Mouse (Mus musculus): ENCODE measurements around the gene Pde4d. TPM values are rescaled to one million over a fixed set of nuclear protein-coding genes. Genes with fewer than 3 reads are reported as not detected.

The Pde4d gene
- total and polyA plus RNA-seq, 3 experiments: 18.5 to 18.8 TPM; not detected in 1

DNA sequence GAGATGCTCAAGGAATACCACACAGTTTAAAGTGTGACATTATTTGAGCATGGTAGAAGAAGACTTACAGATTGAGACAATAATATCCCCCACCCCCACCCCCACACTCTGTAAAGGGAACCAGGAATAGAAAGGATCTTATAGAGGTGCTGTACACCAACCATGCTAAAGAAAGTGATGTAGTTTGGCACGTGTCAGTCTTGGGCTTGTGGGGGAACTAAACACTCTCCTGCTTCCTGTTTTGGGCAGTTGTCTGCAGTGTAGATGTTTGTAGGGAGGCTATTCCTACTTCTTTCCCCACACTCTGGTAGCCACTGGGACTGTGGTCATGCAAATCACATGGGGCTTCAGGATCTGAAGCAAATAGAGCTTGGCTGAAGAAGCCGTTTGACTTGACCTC, 236.5 kb downstream of the Pde4d start:
- TF ChIP-seq MXI1 (IDR thresholded peaks at IDR 0.05; ENCODE audit: low read depth, low read length) (no peak), CTCF (IDR thresholded peaks at IDR 0.05 in 2 of 3, conservative IDR thresholded peaks at IDR 0.05 in 1 of 3; ENCODE audit: control insufficient read depth in 1 of 3, insufficient read depth in 1 of 3, low read depth in 2 of 3, low read length in 3 of 3, poor library complexity in 1 of 3, severe bottlenecking in 1 of 3) (no peak), CHD2 (IDR thresholded peaks at IDR 0.05; ENCODE audit: low read length) (no peak), BHLHE40 (IDR thresholded peaks at IDR 0.05; ENCODE audit: borderline replicate concordance, low read depth, low read length) (no peak), SIN3A (IDR thresholded peaks at IDR 0.05; ENCODE audit: low read length) (no peak), ZMIZ1 (IDR thresholded peaks at IDR 0.05; ENCODE audit: low read depth, low read length) (no peak), MAZ (IDR thresholded peaks at IDR 0.05; ENCODE audit: low read depth, low read length) (no peak), RCOR1 (IDR thresholded peaks at IDR 0.05; ENCODE audit: low read depth, low read length) (no peak), GATA1 (IDR thresholded peaks at IDR 0.05; ENCODE audit: low read depth, low read length) (no peak), TAL1 (IDR thresholded peaks at IDR 0.05; ENCODE audit: low read length) (no peak)
- Histone ChIP-seq H3K79me2 (ENCODE audit: control insufficient read depth, insufficient read depth, low read length, poor library complexity) (no peaks in the 10 kb centered on the region), H3K36me3 (ENCODE audit: control insufficient read depth in 1 of 2, insufficient read depth in 2 of 2, low read length in 2 of 2) (no peaks in the 10 kb centered on the region), H3K9me3 (replicated peaks; ENCODE audit: insufficient read depth, low read length) (no peaks in the 10 kb centered on the region), H3K9ac (ENCODE audit: control insufficient read depth, low read depth, low read length, poor library complexity, severe bottlenecking) (no peak overlapping the region), H3K27me3 (ENCODE audit: control insufficient read depth in 1 of 2, insufficient read depth in 2 of 2, low read length in 2 of 2) (no peaks in the 10 kb centered on the region; a peak in 1 of 4 replicates), H3K4me1 (ENCODE audit: control insufficient read depth in 1 of 2, insufficient read depth in 2 of 2, low read length in 2 of 2) (no peaks in the 10 kb centered on the region), H3K4me3 (ENCODE audit: control insufficient read depth in 1 of 2, insufficient read depth in 1 of 2, low read depth in 2 of 2, low read length in 2 of 2) (no peak overlapping the region), H3K27ac (ENCODE audit: control insufficient read depth, low read depth, low read length) (no peak overlapping the region)
- no peak for DNase-seq (ENCODE audit: low read depth, low spot score)

DNA sequence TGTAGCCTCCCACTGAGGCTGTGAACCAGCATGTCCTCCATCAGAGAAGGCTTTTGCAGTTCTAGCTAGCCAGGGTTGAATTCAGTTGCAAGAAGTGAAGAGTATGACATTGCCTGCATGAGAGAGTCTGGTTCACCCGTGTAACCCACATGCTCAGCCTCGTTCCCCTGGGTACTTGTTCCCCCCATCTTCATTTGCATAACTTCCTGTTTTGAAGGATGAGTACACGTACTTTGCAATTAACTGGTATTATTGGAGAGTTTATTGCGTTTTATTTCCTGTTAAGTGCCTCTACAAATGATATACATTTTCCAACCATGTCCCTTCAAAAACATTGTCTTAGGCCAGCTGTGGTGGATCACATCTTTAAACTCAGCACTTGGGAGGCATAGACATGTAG, 237.1 kb downstream of the Pde4d start:
- no peaks in the 10 kb centered on the region; a peak in 1 of 4 replicates for H3K27me3 ChIP-seq (ENCODE audit: control insufficient read depth in 1 of 2, insufficient read depth in 2 of 2, low read length in 2 of 2)
- H3K27ac ChIP-seq (ENCODE audit: control insufficient read depth, low read depth, low read length): no peak overlapping the region
- H3K79me2 ChIP-seq (ENCODE audit: control insufficient read depth, insufficient read depth, low read length, poor library complexity): no peaks in the 10 kb centered on the region
- TF ChIP-seq GABPA (IDR thresholded peaks at IDR 0.05; ENCODE audit: low read depth, low read length): no peak
- TF ChIP-seq ZC3H11A (IDR thresholded peaks at IDR 0.05; ENCODE audit: low read depth, low read length): no peak
- no peak for TF ChIP-seq POLR2AphosphoS5 (IDR thresholded peaks at IDR 0.05; ENCODE audit: borderline replicate concordance, low read depth, low read length)
- no peak for TF ChIP-seq POLR2A (IDR thresholded peaks at IDR 0.05; ENCODE audit: control insufficient read depth in 1 of 2, insufficient read depth in 1 of 2, low read depth in 1 of 2, low read length in 2 of 2, poor library complexity in 1 of 2)
- no peak for TF ChIP-seq CHD2 (IDR thresholded peaks at IDR 0.05; ENCODE audit: low read length)
- H3K4me1 ChIP-seq (ENCODE audit: control insufficient read depth in 1 of 2, insufficient read depth in 2 of 2, low read length in 2 of 2): no peaks in the 10 kb centered on the region
- H3K9ac ChIP-seq (ENCODE audit: control insufficient read depth, low read depth, low read length, poor library complexity, severe bottlenecking): no peak overlapping the region
- no peak overlapping the region for H3K4me3 ChIP-seq (ENCODE audit: control insufficient read depth in 1 of 2, insufficient read depth in 1 of 2, low read depth in 2 of 2, low read length in 2 of 2)
- no peaks in the 10 kb centered on the region for H3K36me3 ChIP-seq (ENCODE audit: control insufficient read depth in 1 of 2, insufficient read depth in 2 of 2, low read length in 2 of 2)
- no peak for DNase-seq (ENCODE audit: low read depth, low spot score)
- no peaks in the 10 kb centered on the region for H3K9me3 ChIP-seq (replicated peaks; ENCODE audit: insufficient read depth, low read length)

GRCm38 (mm10) chr13:108692883-108693550, 243.3 kb downstream of the Pde4d start:
- no peaks in the 10 kb centered on the region for H3K9me3 ChIP-seq (replicated peaks; ENCODE audit: insufficient read depth, low read length)
- H3K27ac ChIP-seq (ENCODE audit: control insufficient read depth, low read depth, low read length): no peak overlapping the region

More at GRCm38 (mm10) chr13:108692883-108693550, 243.3 kb downstream of the Pde4d start:
- no peak for DNase-seq (ENCODE audit: low read depth, low spot score)
- no peaks in the 10 kb centered on the region for H3K36me3 ChIP-seq (ENCODE audit: control insufficient read depth in 1 of 2, insufficient read depth in 2 of 2, low read length in 2 of 2)
- H3K79me2 ChIP-seq (ENCODE audit: control insufficient read depth, insufficient read depth, low read length, poor library complexity): no peaks in the 10 kb centered on the region
- H3K4me1 ChIP-seq (ENCODE audit: control insufficient read depth in 1 of 2, insufficient read depth in 2 of 2, low read length in 2 of 2): no peaks in the 10 kb centered on the region
- TF ChIP-seq POLR2AphosphoS5 (IDR thresholded peaks at IDR 0.05; ENCODE audit: borderline replicate concordance, low read depth, low read length) (no peak), BHLHE40 (IDR thresholded peaks at IDR 0.05; ENCODE audit: borderline replicate concordance, low read depth, low read length) (no peak), CTCF (IDR thresholded peaks at IDR 0.05 in 2 of 3, conservative IDR thresholded peaks at IDR 0.05 in 1 of 3; ENCODE audit: control insufficient read depth in 1 of 3, insufficient read depth in 1 of 3, low read depth in 2 of 3, low read length in 3 of 3, poor library complexity in 1 of 3, severe bottlenecking in 1 of 3) (no peak), ZNF384 (IDR thresholded peaks at IDR 0.05; ENCODE audit: low read depth, low read length) (no peak), GABPA (IDR thresholded peaks at IDR 0.05; ENCODE audit: low read depth, low read length) (no peak), SMC3 (IDR thresholded peaks at IDR 0.05; ENCODE audit: low read depth, low read length) (no peak), SIN3A (IDR thresholded peaks at IDR 0.05; ENCODE audit: low read length) (no peak), USF2 (IDR thresholded peaks at IDR 0.05; ENCODE audit: borderline replicate concordance in 1 of 2, insufficient read depth in 1 of 2, low read depth in 1 of 2, low read length in 2 of 2) (no peak), ZKSCAN1 (IDR thresholded peaks at IDR 0.05; ENCODE audit: low read depth, low read length) (no peak), RCOR1 (IDR thresholded peaks at IDR 0.05; ENCODE audit: low read depth, low read length) (no peak), E2F4 (IDR thresholded peaks at IDR 0.05; ENCODE audit: borderline replicate concordance, low read depth, low read length) (no peak)
- H3K27me3 ChIP-seq (ENCODE audit: control insufficient read depth in 1 of 2, insufficient read depth in 2 of 2, low read length in 2 of 2): no peaks in the 10 kb centered on the region
- H3K4me3 ChIP-seq (ENCODE audit: control insufficient read depth in 1 of 2, insufficient read depth in 1 of 2, low read depth in 2 of 2, low read length in 2 of 2): no peak overlapping the region
- no peak overlapping the region for H3K9ac ChIP-seq (ENCODE audit: control insufficient read depth, low read depth, low read length, poor library complexity, severe bottlenecking)

Measured in MEL (cell line).